Mouse (Mus musculus): Measurements from ENCODE around the gene Edc4.

GRCm38 (mm10) chr8:105853178-105853577, 27.5 kb upstream of the Edc4 start, which contains the start of gene Cenpt:
- TF ChIP-seq CTCF (IDR thresholded peaks at IDR 0.05; ENCODE audit: extremely low read depth, insufficient read length, insufficient replicate concordance, low read depth, low read length) = no peak
- TF ChIP-seq POLR2A (IDR thresholded peaks at IDR 0.05; ENCODE audit: low read depth, low read length) = no peak

Measured in small intestine, adult 2 months (tissue).